Mouse (Mus musculus): ENCODE measurements around the gene Cep57l1. TPM values are rescaled to one million over a fixed set of nuclear protein-coding genes. Genes with fewer than 3 reads are reported as not detected.

Cep57l1 gene
- polyA plus RNA-seq (2017; shearing (Covaris generic)): 10 to 100 TPM; 13.9 to 14.1 TPM

DNA sequence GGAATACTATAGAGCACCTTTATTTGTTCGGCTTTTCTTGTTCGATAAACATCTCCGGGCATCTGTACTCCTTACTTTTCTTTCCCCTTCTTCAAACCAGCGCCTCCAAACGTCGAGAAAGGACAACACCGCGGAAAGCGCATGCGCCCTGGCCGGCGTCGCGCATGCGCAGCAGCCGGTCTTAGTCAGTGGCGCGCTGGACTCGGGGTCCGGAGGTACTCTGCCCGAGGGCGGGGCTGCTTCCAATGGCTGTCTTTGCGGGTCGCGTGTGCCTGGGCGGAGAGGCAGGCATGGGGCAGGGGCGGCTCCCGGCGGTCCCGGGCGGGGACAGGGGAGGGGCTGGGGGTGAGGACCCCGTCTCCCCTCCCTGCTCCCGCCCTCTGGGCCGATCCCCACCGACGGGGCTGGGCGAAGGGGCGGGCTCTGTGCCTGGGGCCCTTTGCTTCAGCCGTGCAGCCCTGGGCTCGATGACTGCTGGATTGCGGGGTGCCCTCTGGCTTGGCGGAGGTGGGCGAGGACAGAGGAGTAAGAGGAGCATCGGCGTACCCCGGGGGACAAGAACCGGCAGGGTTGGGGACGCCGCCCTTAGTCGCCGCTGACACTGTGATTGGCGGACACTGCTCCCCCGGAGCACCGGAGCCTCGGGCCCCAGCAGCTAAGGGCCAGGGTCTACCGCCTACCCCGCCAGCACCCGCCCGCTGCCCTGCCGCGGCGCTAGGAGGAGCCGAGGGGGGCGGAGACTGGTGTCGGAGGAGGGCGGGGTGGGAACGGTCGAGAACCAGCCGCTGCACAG, at the start of gene Cep57l1, which contains the start of gene Sesn1:
TSS of gene Cep57l1 (minus strand) at position 101 of the 793 bp plus-strand sequence.
TSS of gene Sesn1 (plus strand) at position 165 of the 793 bp plus-strand sequence.

DNA sequence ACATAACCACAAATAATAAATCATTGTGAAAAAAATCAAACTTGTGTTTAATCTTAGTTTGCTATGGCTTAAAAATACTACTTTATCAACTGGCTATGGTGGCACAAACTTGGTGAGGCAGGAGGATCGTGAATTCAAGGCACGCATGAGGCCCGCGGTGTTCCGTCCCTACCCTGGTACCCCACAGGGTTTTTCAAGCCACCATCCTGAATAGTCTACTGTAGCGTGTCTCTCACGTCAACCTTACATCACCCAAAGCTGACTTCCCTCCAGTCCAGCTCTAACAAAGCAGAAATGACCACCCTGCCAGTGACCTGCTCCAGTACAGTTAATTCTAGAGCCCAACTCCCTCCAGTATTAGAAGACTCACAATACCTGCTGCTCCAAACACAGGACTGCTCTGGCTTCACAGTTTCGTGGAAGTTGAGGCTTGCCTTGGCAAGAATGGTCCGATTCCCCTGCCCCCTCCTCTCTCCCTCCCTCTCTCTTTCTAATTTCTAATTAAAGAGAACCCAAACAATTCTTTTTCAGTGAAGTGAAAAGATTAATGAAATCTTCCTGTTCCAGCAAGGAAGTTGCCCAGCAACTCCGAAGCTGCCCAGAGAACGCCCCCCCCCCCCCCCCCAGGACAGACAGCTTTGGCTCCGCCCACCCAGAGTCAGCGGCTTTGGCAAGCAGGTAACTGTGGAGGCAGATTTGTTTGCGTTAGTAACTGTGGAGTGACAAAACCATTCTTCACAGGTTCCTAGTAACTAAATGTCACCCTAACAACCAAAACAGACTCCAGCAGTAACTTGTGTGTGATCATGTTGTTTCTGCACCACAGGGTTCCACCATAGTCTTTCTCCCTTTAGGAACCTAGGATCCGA, 93.4 kb downstream of the Cep57l1 start, which contains the start of gene Ccdc162:
TSS of gene Ccdc162 (minus strand) at position 606 of the 869 bp plus-strand sequence.

Other genes starting within 250 kb of the Cep57l1 start
- gene Ccdc162, start 93.2 kb downstream of the Cep57l1 start, polyA plus RNA-seq (2017; shearing (Covaris generic)): 1 to 10 TPM; 1.2 to 1.4 TPM
- gene Sesn1, start 64 bp upstream of the Cep57l1 start, polyA plus RNA-seq (2017; shearing (Covaris generic)): 100 to 1,000 TPM in 1 of 2 experiments, 10 to 100 TPM in 1; 72.5 to 116 TPM
- gene Armc2, start 208.6 kb upstream of the Cep57l1 start, polyA plus RNA-seq (2017; shearing (Covaris generic)): 1 to 10 TPM; 1.2 to 2.2 TPM